Mouse (Mus musculus) limb, embryonic 10.5 days (tissue): Measurements from ENCODE around the gene Oit1. TPM values are rescaled to one million over a fixed set of nuclear protein-coding genes. Genes with fewer than 3 reads are reported as not detected.

Experiments
- DNase-seq: peaks from one replicate; pipeline ENCODE4 v3.0.0-alpha.2; 2017; ENCODE audit warnings: low spot score
- H3K27ac ChIP-seq: fragments of 300-500 bp; sonication (generic); 2 replicates; pipeline ENCODE4 v1.5.1; 2016; ENCODE audit warnings: mild to moderate bottlenecking
- H3K27me3 ChIP-seq: fragments of 300-500 bp; sonication (generic); 2 replicates; pipeline ENCODE4 v1.6.1; 2016; ENCODE audit warnings: low read depth, mild to moderate bottlenecking; ENCODE audit not compliant: poor library complexity, severe bottlenecking
- H3K36me3 ChIP-seq: fragments of 300-500 bp; sonication (generic); 2 replicates; pipeline ENCODE4 v1.6.1; 2016; ENCODE audit warnings: mild to moderate bottlenecking, moderate library complexity
- H3K4me1 ChIP-seq: fragments of 300-500 bp; sonication (generic); 2 replicates; pipeline ENCODE4 v1.6.1; 2016
- H3K4me3 ChIP-seq: fragments of 300-500 bp; sonication (generic); 2 replicates; pipeline ENCODE4 v1.5.1; 2016; ENCODE audit warnings: mild to moderate bottlenecking, moderate library complexity
- H3K9me3 ChIP-seq: fragments of 300-500 bp; sonication (generic); replicated peaks from 2 replicates; pipeline ENCODE4 v1.6.1; 2016; ENCODE audit warnings: mild to moderate bottlenecking
- WGBS: fragments of 180-500 bp; shearing (Covaris S2); methylation state at CpG from one replicate; pipeline ENCODE4 v1.1.7; 2016; 5-methylcytosine and 5-hydroxymethylcytosine counted together
- polyA plus RNA-seq: library from polyadenylated mRNA; unstranded; fragments of >200 nt; fragmentation: Nextera tagmentation; extraction: Ambion mirVana; gene quantifications from 2 replicates; pipeline ENCODE4 v1.2.1, GENCODE M21; 2016

The Oit1 gene
- polyA plus RNA-seq, 1 experiment from 2014 or later: not detected

- 3% methylated on average over 1 of the region's 1 CpGs for WGBS
- H3K4me3 ChIP-seq: no peak overlapping the region
- no peak for DNase-seq
- H3K4me1 ChIP-seq: peaks cover 35% of the 10 kb centered on the region
- H3K27ac ChIP-seq: no peak overlapping the region
- no peaks in the 10 kb centered on the region for H3K36me3 ChIP-seq
- no peaks in the 10 kb centered on the region for H3K27me3 ChIP-seq
- no peaks in the 10 kb centered on the region for H3K9me3 ChIP-seq
These were observed 11.4 kb downstream of the Oit1 start for GRCm38 (mm10) chr14:8367121-8367520.

GRCm38 (mm10) chr14:8365833-8366232 lies 12.7 kb downstream of the Oit1 start:
- no peak for DNase-seq
- Histone ChIP-seq H3K27me3 (no peaks in the 10 kb centered on the region), H3K4me1 (peaks cover 35% of the 10 kb centered on the region), H3K4me3 (no peak overlapping the region), H3K27ac (no peak overlapping the region), H3K36me3 (no peaks in the 10 kb centered on the region), H3K9me3 (no peaks in the 10 kb centered on the region)
- WGBS: 82% methylated on average over 6 of the region's 6 CpGs

- WGBS: 93% methylated on average over 9 of the region's 9 CpGs
- Histone ChIP-seq H3K27ac (no peak overlapping the region), H3K4me3 (no peak overlapping the region), H3K9me3 (no peaks in the 10 kb centered on the region), H3K27me3 (no peaks in the 10 kb centered on the region), H3K36me3 (no peaks in the 10 kb centered on the region), H3K4me1 (no peaks in the 10 kb centered on the region)
- no peak for DNase-seq
These were observed 21.7 kb downstream of the Oit1 start for GRCm38 (mm10) chr14:8356836-8357235.

GRCm38 (mm10) chr14:8355999-8356501 lies 22.5 kb downstream of the Oit1 start:
- DNase-seq: peak; percentile 86
- no peak overlapping the region for H3K27ac ChIP-seq
- H3K4me3 ChIP-seq: no peak overlapping the region
- no peaks in the 10 kb centered on the region for H3K9me3 ChIP-seq
- no peaks in the 10 kb centered on the region for H3K27me3 ChIP-seq
- no peaks in the 10 kb centered on the region for H3K4me1 ChIP-seq
- 35% methylated on average over 6 of the region's 6 CpGs for WGBS
- H3K36me3 ChIP-seq: no peaks in the 10 kb centered on the region

GRCm38 (mm10) chr14:8348927-8349326 lies 29.6 kb downstream of the Oit1 start:
- no peaks in the 10 kb centered on the region for H3K27me3 ChIP-seq
- no peak overlapping the region for H3K27ac ChIP-seq
- no peak overlapping the region for H3K4me3 ChIP-seq
- no peaks in the 10 kb centered on the region for H3K36me3 ChIP-seq
- no peaks in the 10 kb centered on the region for H3K4me1 ChIP-seq
- WGBS: 74% methylated on average over 9 of the region's 9 CpGs
- no peak for DNase-seq
- no peaks in the 10 kb centered on the region for H3K9me3 ChIP-seq

GRCm38 (mm10) chr14:8346255-8346997 lies 32.1 kb downstream of the Oit1 start:
- Histone ChIP-seq H3K4me1 (no peaks in the 10 kb centered on the region), H3K9me3 (no peaks in the 10 kb centered on the region), H3K27ac (no peak overlapping the region), H3K4me3 (no peak overlapping the region), H3K27me3 (no peaks in the 10 kb centered on the region), H3K36me3 (no peaks in the 10 kb centered on the region)
- peak; percentile 90 for DNase-seq
- 23% methylated on average over 7 of the region's 7 CpGs for WGBS

GRCm38 (mm10) chr14:8345566-8345965 lies 33.0 kb downstream of the Oit1 start:
- Histone ChIP-seq H3K4me1 (no peaks in the 10 kb centered on the region), H3K4me3 (no peak overlapping the region), H3K36me3 (no peaks in the 10 kb centered on the region), H3K9me3 (no peaks in the 10 kb centered on the region), H3K27ac (no peak overlapping the region), H3K27me3 (no peaks in the 10 kb centered on the region)
- no peak for DNase-seq
- WGBS: 81% methylated on average over 4 of the region's 4 CpGs

- H3K4me3 ChIP-seq: no peak overlapping the region
- H3K27me3 ChIP-seq: no peaks in the 10 kb centered on the region
- no peak for DNase-seq
- H3K36me3 ChIP-seq: no peaks in the 10 kb centered on the region
- no peaks in the 10 kb centered on the region for H3K4me1 ChIP-seq
- no peaks in the 10 kb centered on the region for H3K9me3 ChIP-seq
- no peak overlapping the region for H3K27ac ChIP-seq
- WGBS: 85% methylated on average over 5 of the region's 5 CpGs
These were observed 35.9 kb downstream of the Oit1 start for GRCm38 (mm10) chr14:8342509-8343106.

GRCm38 (mm10) chr14:8340226-8340625 lies 38.3 kb downstream of the Oit1 start:
- DNase-seq: no peak
- no peaks in the 10 kb centered on the region for H3K27me3 ChIP-seq

GRCm38 (mm10) chr14:8335947-8336346 lies 42.6 kb downstream of the Oit1 start:
- Histone ChIP-seq H3K4me3 (no peak overlapping the region), H3K36me3 (no peaks in the 10 kb centered on the region), H3K9me3 (no peaks in the 10 kb centered on the region), H3K4me1 (peaks cover 19% of the 10 kb centered on the region), H3K27ac (peak overlapping the region; percentile 80), H3K27me3 (no peaks in the 10 kb centered on the region)
- 15% methylated on average over 10 of the region's 10 CpGs for WGBS
- peak; percentile 77 for DNase-seq

More at GRCm38 (mm10) chr14:8340226-8340625, 38.3 kb downstream of the Oit1 start:
- no peak overlapping the region for H3K27ac ChIP-seq
- no peak overlapping the region for H3K4me3 ChIP-seq
- H3K9me3 ChIP-seq: no peaks in the 10 kb centered on the region
- WGBS: 73% methylated on average over 4 of the region's 4 CpGs
- peaks cover 15% of the 10 kb centered on the region for H3K4me1 ChIP-seq
- H3K36me3 ChIP-seq: no peaks in the 10 kb centered on the region

GRCm38 (mm10) chr14:8334511-8334910 lies 44.0 kb downstream of the Oit1 start:
- WGBS: 84% methylated on average over 3 of the region's 3 CpGs
- Histone ChIP-seq H3K27me3 (no peaks in the 10 kb centered on the region), H3K9me3 (no peaks in the 10 kb centered on the region), H3K4me3 (no peak overlapping the region), H3K4me1 (peaks cover 23% of the 10 kb centered on the region), H3K27ac (no peak overlapping the region), H3K36me3 (no peaks in the 10 kb centered on the region)
- no peak for DNase-seq

- Histone ChIP-seq H3K27ac (no peak overlapping the region; the same call in 1 of the 2 replicates), H3K4me1 (peaks cover 25% of the 10 kb centered on the region), H3K9me3 (no peaks in the 10 kb centered on the region), H3K27me3 (no peaks in the 10 kb centered on the region), H3K36me3 (no peaks in the 10 kb centered on the region), H3K4me3 (no peak overlapping the region)
- DNase-seq: no peak
- WGBS: 89% methylated on average over 11 of the region's 11 CpGs
These were observed 46.0 kb downstream of the Oit1 start for GRCm38 (mm10) chr14:8332314-8333252.
